Mouse (Mus musculus): ENCODE data around the gene Rab7. TPM values are rescaled to one million over a fixed set of nuclear protein-coding genes. Genes with fewer than 3 reads are reported as not detected.
A peak's percentile ranks its signal among the peaks of the same experiment; 100 is the strongest.

The Rab7 gene
- polyA plus RNA-seq, 1 experiment from 2014 or later: 222 TPM

DNA sequence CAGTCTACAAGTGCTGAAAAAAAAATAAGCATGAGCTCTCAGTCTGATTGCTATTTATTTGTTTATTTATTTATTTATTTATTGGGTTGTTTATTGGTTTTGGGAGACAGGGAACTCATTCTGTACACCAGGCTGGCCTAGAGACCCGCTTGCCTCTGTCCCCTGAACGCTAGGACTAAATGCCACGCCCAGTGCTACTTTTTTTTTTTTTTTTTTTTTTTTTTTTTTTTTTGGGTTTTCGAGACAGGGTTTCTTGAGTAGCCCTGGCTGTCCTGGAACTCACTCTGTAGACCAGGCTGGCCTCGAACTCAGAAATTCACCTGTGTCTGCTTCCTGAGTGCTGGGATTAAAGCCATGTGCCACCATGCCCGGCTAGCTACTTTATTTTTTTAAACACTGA lies 25.4 kb upstream of the Rab7 start:
- no peak overlapping the region for H3K4me2 ChIP-seq (replicated peaks; ENCODE audit: low read depth, low read length)
- H3K9ac ChIP-seq (ENCODE audit: low read depth, low read length): no peak overlapping the region
- H3K4me3 ChIP-seq (ENCODE audit: low read length): no peak overlapping the region
- WGBS: 83% methylated on average over 6 of the region's 6 CpGs
- no peaks in the 10 kb centered on the region for H3K27me3 ChIP-seq (ENCODE audit: control insufficient read depth, insufficient read depth, low read length)
- ATAC-seq (ENCODE audit: low FRiP score, low TSS enrichment): no peak
- H3K4me1 ChIP-seq (ENCODE audit: control insufficient read depth, insufficient read depth, low read length): no peaks in the 10 kb centered on the region
- H3K27ac ChIP-seq (ENCODE audit: low read depth, low read length): no peak overlapping the region
- no peaks in the 10 kb centered on the region for H3K9me3 ChIP-seq (ENCODE audit: control insufficient read depth, low read length)
- H3K36me3 ChIP-seq (ENCODE audit: control insufficient read depth, insufficient read depth, low read length): no peaks in the 10 kb centered on the region

DNA sequence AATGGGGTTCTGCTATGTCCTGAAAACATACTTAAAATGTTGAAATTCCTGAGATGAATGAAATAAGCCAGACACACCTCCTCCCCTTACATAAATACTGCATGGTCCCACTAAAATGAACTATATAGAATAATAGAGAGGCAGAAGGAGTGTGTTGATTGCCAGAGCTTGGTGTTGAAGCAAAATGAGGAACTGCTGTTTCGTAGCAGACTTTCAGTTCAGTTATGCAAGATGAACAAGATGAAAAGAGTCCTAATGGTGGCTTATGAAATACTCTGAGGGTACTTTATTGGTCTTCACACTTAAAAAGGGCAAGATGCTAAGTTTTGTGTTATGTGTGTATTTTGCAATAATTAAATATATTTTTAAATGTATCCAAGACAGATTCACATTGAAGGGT lies 23.7 kb upstream of the Rab7 start:
- no peaks in the 10 kb centered on the region for H3K27me3 ChIP-seq (ENCODE audit: control insufficient read depth, insufficient read depth, low read length)

DNA sequence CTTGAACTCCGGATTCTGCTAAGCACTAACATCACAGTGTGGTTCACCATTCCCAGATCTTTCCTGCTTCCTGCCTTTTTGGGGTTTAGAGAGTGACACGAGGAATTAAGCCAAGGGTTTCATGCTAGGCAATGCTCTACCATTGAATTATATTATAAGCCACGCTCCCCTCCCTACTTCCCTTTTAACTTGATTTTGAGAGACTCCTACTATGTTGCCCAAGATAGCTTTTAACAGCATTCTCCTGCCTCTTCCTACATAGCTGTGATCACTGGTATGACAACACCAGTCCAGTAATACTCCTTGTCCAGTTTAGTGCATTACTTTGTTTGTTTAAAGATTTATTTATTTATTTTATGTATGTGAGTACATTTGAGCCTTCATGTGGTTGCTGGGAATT lies 22.7 kb upstream of the Rab7 start:
- H3K27me3 ChIP-seq (ENCODE audit: control insufficient read depth, insufficient read depth, low read length): no peaks in the 10 kb centered on the region
- H3K9me3 ChIP-seq (ENCODE audit: control insufficient read depth, low read length): no peaks in the 10 kb centered on the region
- 65% methylated on average over 3 of the region's 3 CpGs for WGBS
- no peak for ATAC-seq (ENCODE audit: low FRiP score, low TSS enrichment)
- H3K27ac ChIP-seq (ENCODE audit: low read depth, low read length): no peak overlapping the region
- H3K9ac ChIP-seq (ENCODE audit: low read depth, low read length): no peak overlapping the region
- H3K4me1 ChIP-seq (ENCODE audit: control insufficient read depth, insufficient read depth, low read length): no peaks in the 10 kb centered on the region
- no peaks in the 10 kb centered on the region for H3K36me3 ChIP-seq (ENCODE audit: control insufficient read depth, insufficient read depth, low read length)
- no peak overlapping the region for H3K4me3 ChIP-seq (ENCODE audit: low read length)
- no peak overlapping the region for H3K4me2 ChIP-seq (replicated peaks; ENCODE audit: low read depth, low read length)

More for the DNA sequence above, 23.7 kb upstream of the Rab7 start:
- ATAC-seq (ENCODE audit: low FRiP score, low TSS enrichment): no peak
- no peak overlapping the region for H3K4me2 ChIP-seq (replicated peaks; ENCODE audit: low read depth, low read length)
- no peaks in the 10 kb centered on the region for H3K4me1 ChIP-seq (ENCODE audit: control insufficient read depth, insufficient read depth, low read length)
- 86% methylated on average over 1 of the region's 1 CpGs for WGBS
- H3K36me3 ChIP-seq (ENCODE audit: control insufficient read depth, insufficient read depth, low read length): no peaks in the 10 kb centered on the region
- H3K9ac ChIP-seq (ENCODE audit: low read depth, low read length): no peak overlapping the region
- H3K27ac ChIP-seq (ENCODE audit: low read depth, low read length): no peak overlapping the region
- H3K4me3 ChIP-seq (ENCODE audit: low read length): no peak overlapping the region
- H3K9me3 ChIP-seq (ENCODE audit: control insufficient read depth, low read length): no peaks in the 10 kb centered on the region

DNA sequence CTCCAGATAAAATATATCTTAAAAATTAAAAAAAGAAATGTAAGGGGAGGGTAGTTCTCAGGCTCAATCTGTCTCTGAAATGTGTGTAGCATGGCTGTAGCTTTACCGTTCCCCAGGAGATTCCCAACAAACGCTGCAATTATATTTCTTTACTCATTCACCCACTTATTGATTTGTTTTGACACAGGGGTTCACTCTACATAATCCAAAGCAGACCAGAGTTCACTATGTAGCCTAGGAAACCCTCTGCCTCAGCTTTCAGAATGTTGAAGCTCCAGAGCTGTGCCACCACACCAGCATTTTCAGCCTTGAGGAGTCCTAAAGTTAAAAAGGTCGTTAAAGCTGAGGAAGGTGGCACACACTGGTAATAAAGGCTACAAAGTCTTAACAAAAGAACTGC lies 20.9 kb upstream of the Rab7 start:
- no peaks in the 10 kb centered on the region for H3K27me3 ChIP-seq (ENCODE audit: control insufficient read depth, insufficient read depth, low read length)

DNA sequence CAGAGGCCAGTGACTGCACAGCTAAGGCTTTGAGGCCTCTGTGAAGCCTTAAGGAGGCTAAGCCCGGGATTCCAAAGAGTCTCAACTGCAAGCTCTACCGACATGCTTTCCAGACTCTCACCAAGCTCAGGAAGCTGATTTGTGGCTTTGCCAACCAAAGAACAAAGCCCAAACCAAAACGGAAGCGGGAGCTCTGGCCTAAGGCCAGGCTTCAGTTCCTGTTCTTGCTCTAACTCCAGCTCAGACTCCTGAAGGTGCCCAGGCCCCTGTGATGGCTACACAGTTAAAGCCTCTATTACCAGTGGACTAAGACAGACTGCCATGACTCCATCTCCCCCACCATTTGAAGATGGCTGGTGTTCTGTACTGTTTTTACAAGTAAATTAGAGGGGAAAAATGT lies 20.0 kb upstream of the Rab7 start:
- Histone ChIP-seq H3K36me3 (ENCODE audit: control insufficient read depth, insufficient read depth, low read length) (no peaks in the 10 kb centered on the region), H3K9ac (ENCODE audit: low read depth, low read length) (no peak overlapping the region), H3K27ac (ENCODE audit: low read depth, low read length) (peak overlapping the region; percentile 47; the same call in 1 of the 2 replicates), H3K9me3 (ENCODE audit: control insufficient read depth, low read length) (no peaks in the 10 kb centered on the region), H3K4me2 (replicated peaks; ENCODE audit: low read depth, low read length) (no peak overlapping the region), H3K4me1 (ENCODE audit: control insufficient read depth, insufficient read depth, low read length) (no peaks in the 10 kb centered on the region), H3K4me3 (ENCODE audit: low read length) (no peak overlapping the region), H3K27me3 (ENCODE audit: control insufficient read depth, insufficient read depth, low read length) (no peaks in the 10 kb centered on the region)
- WGBS: 58% methylated on average over 4 of the region's 4 CpGs
- ATAC-seq (ENCODE audit: low FRiP score, low TSS enrichment): no peak

More for the DNA sequence above, 20.9 kb upstream of the Rab7 start:
- Histone ChIP-seq H3K4me2 (replicated peaks; ENCODE audit: low read depth, low read length) (no peak overlapping the region), H3K9me3 (ENCODE audit: control insufficient read depth, low read length) (no peaks in the 10 kb centered on the region), H3K4me1 (ENCODE audit: control insufficient read depth, insufficient read depth, low read length) (no peaks in the 10 kb centered on the region), H3K9ac (ENCODE audit: low read depth, low read length) (no peak overlapping the region), H3K4me3 (ENCODE audit: low read length) (no peak overlapping the region), H3K27ac (ENCODE audit: low read depth, low read length) (no peak overlapping the region), H3K36me3 (ENCODE audit: control insufficient read depth, insufficient read depth, low read length) (no peaks in the 10 kb centered on the region)
- no peak for ATAC-seq (ENCODE audit: low FRiP score, low TSS enrichment)
- 64% methylated on average over 3 of the region's 3 CpGs for WGBS

DNA sequence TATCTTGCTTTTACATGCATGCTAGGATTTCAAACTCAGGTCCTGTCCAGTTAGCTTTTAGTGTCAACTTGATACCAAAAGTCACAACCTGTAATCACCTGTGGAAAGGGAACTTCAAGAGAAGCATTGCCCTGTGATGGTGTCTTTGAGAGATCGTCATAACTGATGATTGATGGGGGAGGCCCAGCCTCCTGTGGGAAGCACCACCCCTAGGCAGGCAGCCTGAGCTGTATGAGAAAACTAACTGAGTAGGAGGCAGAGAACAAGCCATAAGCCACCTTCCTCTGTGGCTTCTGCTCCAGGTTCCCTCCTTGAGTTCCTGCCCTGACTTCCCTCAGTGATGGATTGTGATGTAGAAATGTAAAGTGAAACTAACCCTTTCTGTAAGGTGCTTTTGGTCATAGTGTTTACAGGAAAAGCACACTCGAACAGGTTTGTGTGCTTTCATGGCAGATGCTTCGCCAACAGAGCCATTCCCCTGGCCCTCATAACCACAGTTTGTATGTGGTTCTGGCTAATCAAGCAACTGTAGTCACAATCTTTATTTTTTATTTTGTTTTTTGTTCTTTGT lies 19.1 kb upstream of the Rab7 start:
- Histone ChIP-seq H3K27me3 (ENCODE audit: control insufficient read depth, insufficient read depth, low read length) (no peaks in the 10 kb centered on the region), H3K9ac (ENCODE audit: low read depth, low read length) (no peak overlapping the region), H3K36me3 (ENCODE audit: control insufficient read depth, insufficient read depth, low read length) (no peaks in the 10 kb centered on the region), H3K9me3 (ENCODE audit: control insufficient read depth, low read length) (no peaks in the 10 kb centered on the region), H3K4me2 (replicated peaks; ENCODE audit: low read depth, low read length) (no peak overlapping the region), H3K27ac (ENCODE audit: low read depth, low read length) (no peak overlapping the region), H3K4me1 (ENCODE audit: control insufficient read depth, insufficient read depth, low read length) (no peaks in the 10 kb centered on the region), H3K4me3 (ENCODE audit: low read length) (no peak overlapping the region)
- WGBS: 90% methylated on average over 3 of the region's 3 CpGs
- no peak for ATAC-seq (ENCODE audit: low FRiP score, low TSS enrichment)

DNA sequence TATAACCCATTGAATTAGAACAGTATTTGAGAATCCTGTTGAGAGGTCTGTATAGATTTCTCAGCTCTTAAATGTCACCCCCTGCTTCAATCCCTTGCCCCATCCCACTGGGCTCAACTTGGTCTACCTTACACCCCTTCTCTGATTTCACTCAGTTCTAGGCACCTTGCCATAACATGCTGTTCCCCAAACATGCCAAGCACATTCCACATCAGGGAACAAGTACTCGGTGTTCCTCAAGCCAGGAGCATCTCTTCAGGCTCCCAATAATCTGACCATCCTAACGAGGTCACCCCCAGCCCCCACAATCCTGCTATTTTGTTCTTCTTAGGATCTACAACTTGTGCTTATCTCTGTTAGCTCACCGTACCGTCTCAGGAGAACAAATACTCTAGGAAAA lies 17.3 kb upstream of the Rab7 start:
- Histone ChIP-seq H3K4me3 (ENCODE audit: low read length) (no peak overlapping the region), H3K9me3 (ENCODE audit: control insufficient read depth, low read length) (no peaks in the 10 kb centered on the region), H3K9ac (ENCODE audit: low read depth, low read length) (no peak overlapping the region), H3K27ac (ENCODE audit: low read depth, low read length) (no peak overlapping the region), H3K4me1 (ENCODE audit: control insufficient read depth, insufficient read depth, low read length) (no peaks in the 10 kb centered on the region), H3K4me2 (replicated peaks; ENCODE audit: low read depth, low read length) (no peak overlapping the region), H3K36me3 (ENCODE audit: control insufficient read depth, insufficient read depth, low read length) (no peaks in the 10 kb centered on the region), H3K27me3 (ENCODE audit: control insufficient read depth, insufficient read depth, low read length) (no peaks in the 10 kb centered on the region)
- 90% methylated on average over 4 of the region's 4 CpGs for WGBS
- ATAC-seq (ENCODE audit: low FRiP score, low TSS enrichment): no peak

DNA sequence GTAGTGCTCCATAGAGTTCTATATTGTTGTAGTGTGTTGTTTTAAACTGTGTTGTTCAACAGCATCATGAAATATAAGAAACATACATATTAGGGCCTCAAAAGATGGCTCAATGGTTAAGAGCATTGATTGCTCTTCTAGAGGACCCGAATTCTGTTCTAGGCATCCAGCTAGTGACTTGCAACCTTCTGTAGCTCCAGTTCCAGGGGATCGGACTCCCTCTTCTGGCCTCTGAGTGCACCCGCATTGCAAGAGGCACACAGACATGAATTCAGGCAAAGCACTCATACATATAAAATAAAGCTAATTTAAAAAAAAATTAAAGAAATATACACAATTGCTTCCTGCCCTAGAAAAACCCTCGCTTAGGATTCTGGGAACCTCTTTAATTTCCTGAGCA lies 16.3 kb upstream of the Rab7 start:
- no peaks in the 10 kb centered on the region for H3K27me3 ChIP-seq (ENCODE audit: control insufficient read depth, insufficient read depth, low read length)
- no peak for ATAC-seq (ENCODE audit: low FRiP score, low TSS enrichment)
- H3K9me3 ChIP-seq (ENCODE audit: control insufficient read depth, low read length): no peaks in the 10 kb centered on the region
- no peak overlapping the region for H3K9ac ChIP-seq (ENCODE audit: low read depth, low read length)
- WGBS: 80% methylated on average over 4 of the region's 4 CpGs
- no peak overlapping the region for H3K4me2 ChIP-seq (replicated peaks; ENCODE audit: low read depth, low read length)
- no peak overlapping the region for H3K27ac ChIP-seq (ENCODE audit: low read depth, low read length)
- no peaks in the 10 kb centered on the region for H3K36me3 ChIP-seq (ENCODE audit: control insufficient read depth, insufficient read depth, low read length)
- H3K4me3 ChIP-seq (ENCODE audit: low read length): no peak overlapping the region
- no peaks in the 10 kb centered on the region for H3K4me1 ChIP-seq (ENCODE audit: control insufficient read depth, insufficient read depth, low read length)

DNA sequence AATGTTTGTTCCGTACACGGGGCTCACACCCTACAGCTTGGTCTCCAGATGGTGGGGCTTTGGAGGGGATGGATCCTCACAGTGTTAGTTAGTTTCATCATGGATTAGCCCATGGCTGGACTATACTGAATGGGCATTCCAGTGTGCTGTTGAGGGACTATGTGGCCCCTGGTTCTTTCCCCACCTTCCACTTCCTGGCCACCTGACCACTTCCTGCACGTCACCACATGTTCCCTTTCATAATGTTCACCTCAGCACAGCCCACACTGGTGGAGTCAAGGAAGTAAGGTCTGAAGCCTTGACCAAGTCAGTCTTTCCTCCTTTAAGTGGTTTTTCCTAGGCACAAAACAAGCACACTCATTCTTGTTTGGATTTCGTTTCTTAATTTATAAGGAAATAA lies 15.5 kb upstream of the Rab7 start:
- H3K9ac ChIP-seq (ENCODE audit: low read depth, low read length): no peak overlapping the region
- no peaks in the 10 kb centered on the region for H3K27me3 ChIP-seq (ENCODE audit: control insufficient read depth, insufficient read depth, low read length)
- no peaks in the 10 kb centered on the region for H3K36me3 ChIP-seq (ENCODE audit: control insufficient read depth, insufficient read depth, low read length)
- no peak overlapping the region for H3K4me3 ChIP-seq (ENCODE audit: low read length)
- no peak overlapping the region for H3K4me2 ChIP-seq (replicated peaks; ENCODE audit: low read depth, low read length)
- no peak for ATAC-seq (ENCODE audit: low FRiP score, low TSS enrichment)
- no peaks in the 10 kb centered on the region for H3K9me3 ChIP-seq (ENCODE audit: control insufficient read depth, low read length)
- 81% methylated on average over 4 of the region's 4 CpGs for WGBS
- no peaks in the 10 kb centered on the region for H3K4me1 ChIP-seq (ENCODE audit: control insufficient read depth, insufficient read depth, low read length)
- H3K27ac ChIP-seq (ENCODE audit: low read depth, low read length): no peak overlapping the region
